Mouse (Mus musculus): ENCODE results near the gene Sfrp5. TPM values are rescaled to one million over a fixed set of nuclear protein-coding genes. Genes with fewer than 3 reads are reported as not detected.

The Sfrp5 gene
- 1 to 10 TPM; 1.9 to 6.3 TPM for total RNA-seq (2021)
- long read RNA-seq, experiment 1, partial matches to known transcripts, result 0 of 16 reads
- long read RNA-seq, experiment 1, other reads (novel, unspliced or antisense), result 13 of 16 reads
- long read RNA-seq, experiment 2, partial matches to known transcripts, result 0 of 6 reads
- long read RNA-seq, experiment 2, other reads (novel, unspliced or antisense), result 6 of 6 reads

GRCm38 (mm10) chr19:42201696-42202381, at the start of gene Sfrp5:
TSS of gene Sfrp5 (minus strand) at chr19:42202252.
- intact Hi-C loops (cut with DNase I), result no loop called here
- no peak for DNase-seq

- intact Hi-C loops (cut with DNase I), result no loop called here
- no peak for DNase-seq
Measured at GRCm38 (mm10) chr19:42249976-42250914, 48.2 kb upstream of the Sfrp5 start.

- intact Hi-C loops (cut with DNase I), result no loop called here
- no peak for DNase-seq
Measured at GRCm38 (mm10) chr19:42247519-42247918, 45.5 kb upstream of the Sfrp5 start, which contains the start of gene Golga7b. TSS of gene Golga7b (plus strand) at chr19:42247574.

GRCm38 (mm10) chr19:42246626-42247025, 44.6 kb upstream of the Sfrp5 start:
- no peak for DNase-seq
- intact Hi-C loops (cut with DNase I), result no loop called here

GRCm38 (mm10) chr19:42243401-42243800, 41.3 kb upstream of the Sfrp5 start:
- intact Hi-C loops (cut with DNase I), result no loop called here
- no peak for DNase-seq

GRCm38 (mm10) chr19:42240881-42241280, 38.8 kb upstream of the Sfrp5 start:
- no peak for DNase-seq
- intact Hi-C loops (cut with DNase I), result no loop called here

- peak; percentile 29 to 42 for DNase-seq
- intact Hi-C loops (cut with DNase I), result no loop called here
Measured at GRCm38 (mm10) chr19:42238341-42238715, 36.3 kb upstream of the Sfrp5 start.

- DNase-seq, result peak; percentile 24 to 26
- intact Hi-C loops (cut with DNase I), result no loop called here
Measured at GRCm38 (mm10) chr19:42237602-42238340, 35.7 kb upstream of the Sfrp5 start.

- intact Hi-C loops (cut with DNase I), result no loop called here
- peak; percentile 14 to 24 for DNase-seq
Measured at GRCm38 (mm10) chr19:42230986-42231385, 28.9 kb upstream of the Sfrp5 start.

GRCm38 (mm10) chr19:42230288-42230568, 28.2 kb upstream of the Sfrp5 start:
- DNase-seq, result no peak
- intact Hi-C loops (cut with DNase I), result no loop called here

- no peak for DNase-seq
- intact Hi-C loops (cut with DNase I), result no loop called here
Measured at GRCm38 (mm10) chr19:42229499-42230287, 27.6 kb upstream of the Sfrp5 start.

GRCm38 (mm10) chr19:42226451-42226850, 24.4 kb upstream of the Sfrp5 start:
- DNase-seq, result no peak
- intact Hi-C loops (cut with DNase I), result no loop called here

- DNase-seq, result no peak
- intact Hi-C loops (cut with DNase I), result loop anchor here (1.0 kb wide), 1 partner anchor 54 kb away; no protein-coding TSS in a partner anchor
Measured at GRCm38 (mm10) chr19:42217374-42217763, 15.3 kb upstream of the Sfrp5 start.

GRCm38 (mm10) chr19:42216699-42217373, 14.8 kb upstream of the Sfrp5 start:
- DNase-seq, result no peak
- intact Hi-C loops (cut with DNase I), result loop anchor here (1.0 kb wide), 1 partner anchor 54 kb away; no protein-coding TSS in a partner anchor

GRCm38 (mm10) chr19:42214601-42215000, 12.5 kb upstream of the Sfrp5 start:
- no peak for DNase-seq
- intact Hi-C loops (cut with DNase I), result no loop called here

GRCm38 (mm10) chr19:42211936-42212335, 9.9 kb upstream of the Sfrp5 start:
- intact Hi-C loops (cut with DNase I), result no loop called here
- no peak for DNase-seq

- DNase-seq, result no peak
- intact Hi-C loops (cut with DNase I), result no loop called here
Measured at GRCm38 (mm10) chr19:42209976-42210375, 7.9 kb upstream of the Sfrp5 start.

GRCm38 (mm10) chr19:42209485-42209884, 7.4 kb upstream of the Sfrp5 start:
- DNase-seq, result no peak
- intact Hi-C loops (cut with DNase I), result no loop called here

- DNase-seq, result no peak
- intact Hi-C loops (cut with DNase I), result no loop called here
Measured at GRCm38 (mm10) chr19:42205201-42205600, 3.1 kb upstream of the Sfrp5 start.

All from gastrocnemius, postnatal 36 days (tissue).